Mouse (Mus musculus) heart, adult 18-20 months (tissue): ENCODE measurements around the gene Actr6. TPM values are rescaled to one million over a fixed set of nuclear protein-coding genes. Genes with fewer than 3 reads are reported as not detected.
"Not testable (repeated sequence)": the region's sequence is repeated elsewhere in the genome, so short reads cannot be mapped to it uniquely, and the experiment has no call there.

Experiments
- DNase-seq, 2 experiments: peaks; one replicate each; pipeline ENCODE4 v3.0.0; 2021 to 2022; ENCODE audit warnings: mixed read lengths in 1 of 2
- total RNA-seq, 2 experiments: library from RNA; stranded (reverse); gene quantifications; 2 replicates each; pipeline ENCODE4 v1.2.3; 2021

Gene Actr6
- total RNA-seq, 2 experiments from 2014 or later = 13.4 to 14.2 TPM

GRCm38 (mm10) chr10:89680517-89680916, 51.6 kb downstream of the Actr6 start:
- no peak for DNase-seq

- DNase-seq = no peak
Observed at GRCm38 (mm10) chr10:89679448-89679847, 52.6 kb downstream of the Actr6 start.

GRCm38 (mm10) chr10:89678054-89678453, 54.0 kb downstream of the Actr6 start:
- no peak for DNase-seq

GRCm38 (mm10) chr10:89676609-89677008, 55.5 kb downstream of the Actr6 start:
- DNase-seq = no peak

GRCm38 (mm10) chr10:89670371-89670770, 61.7 kb downstream of the Actr6 start:
- not testable (repeated sequence) for DNase-seq

GRCm38 (mm10) chr10:89667571-89667970, 64.5 kb downstream of the Actr6 start:
- no peak for DNase-seq

- DNase-seq = no peak
Observed at GRCm38 (mm10) chr10:89665679-89666078, 66.4 kb downstream of the Actr6 start.

GRCm38 (mm10) chr10:89664977-89665645, 67.0 kb downstream of the Actr6 start:
- DNase-seq = no peak

Other genes starting within 250 kb of the Actr6 start
- gene Nr1h4, start 198.7 kb downstream of the Actr6 start, total RNA-seq = under 1 TPM; 0.28 to 0.37 TPM
- gene Slc17a8, start 111.0 kb downstream of the Actr6 start, total RNA-seq = not detected
- gene Scyl2, start 46.0 kb downstream of the Actr6 start, total RNA-seq = 10 to 100 TPM; 17.1 to 17.7 TPM
- 10 to 100 TPM; 21.5 to 21.6 TPM for gene Uhrf1bp1l, start 12.7 kb upstream of the Actr6 start, total RNA-seq
- under 1 TPM; 0.33 to 0.40 TPM for gene Anks1b, start 141.2 kb upstream of the Actr6 start, total RNA-seq